Mouse (Mus musculus): ENCODE measurements around the gene Abhd12b. TPM values are rescaled to one million over a fixed set of nuclear protein-coding genes. Genes with fewer than 3 reads are reported as not detected.
A peak's percentile ranks its signal among the peaks of the same experiment; 100 is the strongest.

The Abhd12b gene
- polyA plus RNA-seq, 1 experiment from 2014 or later = not detected

- Histone ChIP-seq H3K36me3 (ENCODE audit: control insufficient read depth, insufficient read depth, low read length) (no peaks in the 10 kb centered on the region), H3K27me3 (ENCODE audit: control insufficient read depth, insufficient read depth, low read length) (no peaks in the 10 kb centered on the region), H3K4me1 (ENCODE audit: control insufficient read depth, insufficient read depth, low read length) (no peaks in the 10 kb centered on the region), H3K27ac (ENCODE audit: low read depth, low read length) (no peak overlapping the region), H3K4me2 (no peak overlapping the region), H3K4me3 (ENCODE audit: low read depth, low read length) (no peak overlapping the region), H3K9me3 (ENCODE audit: control insufficient read depth, low read length) (no peaks in the 10 kb centered on the region), H3K9ac (ENCODE audit: low read length) (no peak overlapping the region)
- WGBS = 73% methylated on average over 5 of the region's 5 CpGs
- DNase-seq (ENCODE audit: low spot score, missing footprints) = no peak
- ATAC-seq (ENCODE audit: low FRiP score) = no peak
Observed at GRCm38 (mm10) chr12:70208214-70208613, 54.3 kb downstream of the Abhd12b start.

- WGBS = 85% methylated on average over 4 of the region's 4 CpGs
Observed at GRCm38 (mm10) chr12:70212501-70212900, 58.6 kb downstream of the Abhd12b start.

GRCm38 (mm10) chr12:70213601-70214000 is 59.7 kb downstream of the Abhd12b start:
- Histone ChIP-seq H3K27ac (ENCODE audit: low read depth, low read length) (no peak overlapping the region), H3K9me3 (ENCODE audit: control insufficient read depth, low read length) (no peaks in the 10 kb centered on the region), H3K9ac (ENCODE audit: low read length) (no peak overlapping the region), H3K36me3 (ENCODE audit: control insufficient read depth, insufficient read depth, low read length) (no peaks in the 10 kb centered on the region), H3K4me2 (no peak overlapping the region), H3K27me3 (ENCODE audit: control insufficient read depth, insufficient read depth, low read length) (no peaks in the 10 kb centered on the region), H3K4me1 (ENCODE audit: control insufficient read depth, insufficient read depth, low read length) (peaks cover 4% of the 10 kb centered on the region; the same call in 1 of the 2 replicates), H3K4me3 (ENCODE audit: low read depth, low read length) (no peak overlapping the region)
- ATAC-seq (ENCODE audit: low FRiP score) (no peak), DNase-seq (ENCODE audit: low spot score, missing footprints) (no peak)
- WGBS = 91% methylated on average over 6 of the region's 6 CpGs

More at GRCm38 (mm10) chr12:70212501-70212900, 58.6 kb downstream of the Abhd12b start:
- Histone ChIP-seq H3K36me3 (ENCODE audit: control insufficient read depth, insufficient read depth, low read length) (no peaks in the 10 kb centered on the region), H3K27ac (ENCODE audit: low read depth, low read length) (no peak overlapping the region), H3K27me3 (ENCODE audit: control insufficient read depth, insufficient read depth, low read length) (no peaks in the 10 kb centered on the region), H3K4me2 (no peak overlapping the region), H3K9ac (ENCODE audit: low read length) (no peak overlapping the region), H3K9me3 (ENCODE audit: control insufficient read depth, low read length) (no peaks in the 10 kb centered on the region), H3K4me1 (ENCODE audit: control insufficient read depth, insufficient read depth, low read length) (peaks cover 4% of the 10 kb centered on the region; the same call in 1 of the 2 replicates), H3K4me3 (ENCODE audit: low read depth, low read length) (no peak overlapping the region)
- ATAC-seq (ENCODE audit: low FRiP score) = no peak
- no peak for DNase-seq (ENCODE audit: low spot score, missing footprints)

- Histone ChIP-seq H3K4me1 (ENCODE audit: control insufficient read depth, insufficient read depth, low read length) (peaks cover 4% of the 10 kb centered on the region; the same call in 1 of the 2 replicates), H3K9me3 (ENCODE audit: control insufficient read depth, low read length) (no peaks in the 10 kb centered on the region)
- no peak for ATAC-seq (ENCODE audit: low FRiP score)
Observed at GRCm38 (mm10) chr12:70214281-70214680, 60.3 kb downstream of the Abhd12b start.

GRCm38 (mm10) chr12:70216229-70216800 is 62.4 kb downstream of the Abhd12b start:
- no peak for DNase-seq (ENCODE audit: low spot score, missing footprints)
- no peak overlapping the region for H3K4me3 ChIP-seq (ENCODE audit: low read depth, low read length)
- peaks cover 4% of the 10 kb centered on the region; the same call in 1 of the 2 replicates for H3K4me1 ChIP-seq (ENCODE audit: control insufficient read depth, insufficient read depth, low read length)
- 63% methylated on average over 16 of the region's 16 CpGs for WGBS
- H3K9ac ChIP-seq (ENCODE audit: low read length) = no peak overlapping the region
- ATAC-seq (ENCODE audit: low FRiP score) = 0 out of 2 replicates have a peak, but pooled peaks have one; percentile 7
- H3K9me3 ChIP-seq (ENCODE audit: control insufficient read depth, low read length) = no peaks in the 10 kb centered on the region
- H3K4me2 ChIP-seq = no peak overlapping the region
- H3K36me3 ChIP-seq (ENCODE audit: control insufficient read depth, insufficient read depth, low read length) = no peaks in the 10 kb centered on the region
- no peaks in the 10 kb centered on the region for H3K27me3 ChIP-seq (ENCODE audit: control insufficient read depth, insufficient read depth, low read length)
- no peak overlapping the region for H3K27ac ChIP-seq (ENCODE audit: low read depth, low read length)

More at GRCm38 (mm10) chr12:70214281-70214680, 60.3 kb downstream of the Abhd12b start:
- Histone ChIP-seq H3K9ac (ENCODE audit: low read length) (no peak overlapping the region), H3K4me3 (ENCODE audit: low read depth, low read length) (no peak overlapping the region), H3K36me3 (ENCODE audit: control insufficient read depth, insufficient read depth, low read length) (no peaks in the 10 kb centered on the region), H3K27ac (ENCODE audit: low read depth, low read length) (no peak overlapping the region), H3K4me2 (no peak overlapping the region), H3K27me3 (ENCODE audit: control insufficient read depth, insufficient read depth, low read length) (no peaks in the 10 kb centered on the region)
- 92% methylated on average over 8 of the region's 8 CpGs for WGBS
- no peak for DNase-seq (ENCODE audit: low spot score, missing footprints)

- H3K27ac ChIP-seq (ENCODE audit: low read depth, low read length) = no peak overlapping the region
- H3K4me2 ChIP-seq = no peak overlapping the region
- no peak for ATAC-seq (ENCODE audit: low FRiP score)
- no peak overlapping the region for H3K4me3 ChIP-seq (ENCODE audit: low read depth, low read length)
- DNase-seq (ENCODE audit: low spot score, missing footprints) = no peak
- 93% methylated on average over 8 of the region's 8 CpGs for WGBS
- H3K9me3 ChIP-seq (ENCODE audit: control insufficient read depth, low read length) = no peaks in the 10 kb centered on the region
- no peaks in the 10 kb centered on the region for H3K36me3 ChIP-seq (ENCODE audit: control insufficient read depth, insufficient read depth, low read length)
- H3K9ac ChIP-seq (ENCODE audit: low read length) = no peak overlapping the region
- H3K27me3 ChIP-seq (ENCODE audit: control insufficient read depth, insufficient read depth, low read length) = no peaks in the 10 kb centered on the region
- peaks cover 4% of the 10 kb centered on the region; the same call in 1 of the 2 replicates for H3K4me1 ChIP-seq (ENCODE audit: control insufficient read depth, insufficient read depth, low read length)
Observed at GRCm38 (mm10) chr12:70218795-70219540, 65.0 kb downstream of the Abhd12b start.

GRCm38 (mm10) chr12:70221425-70221824 is 67.5 kb downstream of the Abhd12b start:
- DNase-seq (ENCODE audit: low spot score, missing footprints) (no peak), ATAC-seq (ENCODE audit: low FRiP score) (no peak)
- Histone ChIP-seq H3K4me1 (ENCODE audit: control insufficient read depth, insufficient read depth, low read length) (peaks cover 1% of the 10 kb centered on the region; the same call in 1 of the 2 replicates), H3K4me2 (no peak overlapping the region), H3K4me3 (ENCODE audit: low read depth, low read length) (no peak overlapping the region), H3K9ac (ENCODE audit: low read length) (no peak overlapping the region), H3K9me3 (ENCODE audit: control insufficient read depth, low read length) (no peaks in the 10 kb centered on the region), H3K27ac (ENCODE audit: low read depth, low read length) (no peak overlapping the region), H3K36me3 (ENCODE audit: control insufficient read depth, insufficient read depth, low read length) (no peaks in the 10 kb centered on the region), H3K27me3 (ENCODE audit: control insufficient read depth, insufficient read depth, low read length) (peaks cover under 1% of the 10 kb centered on the region; the same call in 1 of the 2 replicates)
- WGBS = 86% methylated on average over 5 of the region's 5 CpGs

- Histone ChIP-seq H3K9ac (ENCODE audit: low read length) (no peak overlapping the region), H3K27ac (ENCODE audit: low read depth, low read length) (no peak overlapping the region), H3K4me2 (no peak overlapping the region), H3K4me1 (ENCODE audit: control insufficient read depth, insufficient read depth, low read length) (peaks cover 7% of the 10 kb centered on the region; the same call in 1 of the 2 replicates), H3K27me3 (ENCODE audit: control insufficient read depth, insufficient read depth, low read length) (peaks cover 6% of the 10 kb centered on the region), H3K4me3 (ENCODE audit: low read depth, low read length) (no peak overlapping the region), H3K9me3 (ENCODE audit: control insufficient read depth, low read length) (no peaks in the 10 kb centered on the region), H3K36me3 (ENCODE audit: control insufficient read depth, insufficient read depth, low read length) (no peaks in the 10 kb centered on the region)
- 60% methylated on average over 4 of the region's 4 CpGs for WGBS
- DNase-seq (ENCODE audit: low spot score, missing footprints) = no peak
- no peak for ATAC-seq (ENCODE audit: low FRiP score)
Observed at GRCm38 (mm10) chr12:70223331-70223730, 69.4 kb downstream of the Abhd12b start.

GRCm38 (mm10) chr12:70226655-70227054 is 72.7 kb downstream of the Abhd12b start:
- 29% methylated on average over 5 of the region's 5 CpGs for WGBS
- peaks cover 7% of the 10 kb centered on the region; the same call in 1 of the 2 replicates for H3K4me1 ChIP-seq (ENCODE audit: control insufficient read depth, insufficient read depth, low read length)
- no peaks in the 10 kb centered on the region for H3K9me3 ChIP-seq (ENCODE audit: control insufficient read depth, low read length)
- ATAC-seq (ENCODE audit: low FRiP score) = 0 out of 2 replicates have a peak, but pooled peaks have one; percentile 6
- H3K27me3 ChIP-seq (ENCODE audit: control insufficient read depth, insufficient read depth, low read length) = peaks cover 6% of the 10 kb centered on the region
- H3K4me3 ChIP-seq (ENCODE audit: low read depth, low read length) = peak overlapping the region; percentile 39
- H3K9ac ChIP-seq (ENCODE audit: low read length) = peak overlapping the region; percentile 58
- H3K4me2 ChIP-seq = peak overlapping the region; percentile 79
- no peaks in the 10 kb centered on the region for H3K36me3 ChIP-seq (ENCODE audit: control insufficient read depth, insufficient read depth, low read length)
- DNase-seq (ENCODE audit: low spot score, missing footprints) = no peak
- no peak overlapping the region for H3K27ac ChIP-seq (ENCODE audit: low read depth, low read length)
